Mouse (Mus musculus) forebrain, embryonic 15.5 days (tissue): ENCODE measurements around the gene Rxra. TPM values are rescaled to one million over a fixed set of nuclear protein-coding genes. Genes with fewer than 3 reads are reported as not detected.
A peak's percentile ranks its signal among the peaks of the same experiment; 100 is the strongest.

Experiments used
- ATAC-seq: fragments of 200-750 bp; cut with Nextera tagmentation; replicated peaks from 2 replicates; pipeline ENCODE4 v1.8.0; 2017; ENCODE audit warnings: mild to moderate bottlenecking, moderate TSS enrichment, moderate library complexity
- H3K27ac ChIP-seq: fragments of 300-500 bp; sonication (generic); replicated peaks from 2 replicates; pipeline ENCODE4 v1.5.1; 2015; ENCODE audit warnings: mild to moderate bottlenecking, inconsistent platforms
- H3K27me3 ChIP-seq: fragments of 300-500 bp; sonication (generic); 2 replicates; pipeline ENCODE4 v1.6.1; 2015; ENCODE audit warnings: inconsistent platforms
- H3K36me3 ChIP-seq: fragments of 300-500 bp; sonication (generic); 2 replicates; pipeline ENCODE4 v1.6.1; 2015; ENCODE audit warnings: mild to moderate bottlenecking, inconsistent platforms
- H3K4me1 ChIP-seq: fragments of 300-500 bp; sonication (generic); 2 replicates; pipeline ENCODE4 v1.6.1; 2015; ENCODE audit warnings: inconsistent platforms
- H3K4me2 ChIP-seq: fragments of 300-500 bp; sonication (generic); replicated peaks from 2 replicates; pipeline ENCODE4 v1.6.1; 2015; ENCODE audit warnings: mild to moderate bottlenecking, inconsistent platforms
- H3K4me3 ChIP-seq: fragments of 300-500 bp; sonication (generic); 2 replicates; pipeline ENCODE4 v1.5.1; 2015; ENCODE audit warnings: mild to moderate bottlenecking, inconsistent platforms
- H3K9ac ChIP-seq: fragments of 300-500 bp; sonication (generic); replicated peaks from 2 replicates; pipeline ENCODE4 v1.6.1; 2015; ENCODE audit warnings: mild to moderate bottlenecking, inconsistent platforms
- H3K9me3 ChIP-seq: fragments of 300-500 bp; sonication (generic); 2 replicates; pipeline ENCODE4 v1.6.1; 2016; ENCODE audit warnings: inconsistent platforms
- WGBS: fragments of 180-500 bp; shearing (Covaris S2); methylation state at CpG from one replicate; pipeline ENCODE4 v1.1.7; 2015; ENCODE audit warnings: mixed read lengths; 5-methylcytosine and 5-hydroxymethylcytosine counted together
- polyA plus RNA-seq: library from polyadenylated mRNA; unstranded; fragments of >200 nt; fragmentation: Nextera tagmentation; extraction: Ambion mirVana; gene quantifications from 2 replicates; pipeline ENCODE4 v1.2.1, GENCODE M21; 2015

The Rxra gene
- polyA plus RNA-seq, 1 experiment from 2014 or later, result 3.2 TPM

- H3K9me3 ChIP-seq, result no peaks in the 10 kb centered on the region
- H3K4me1 ChIP-seq, result peaks cover 6% of the 10 kb centered on the region
- no peaks in the 10 kb centered on the region for H3K36me3 ChIP-seq
- 58% methylated on average over 3 of the region's 3 CpGs for WGBS
- H3K9ac ChIP-seq, result no peak overlapping the region
- H3K27me3 ChIP-seq, result no peaks in the 10 kb centered on the region
- H3K4me3 ChIP-seq, result no peak overlapping the region
- no peak overlapping the region for H3K27ac ChIP-seq
- 0 out of 2 replicates have a peak, but pooled peaks have one; percentile 38 for ATAC-seq
- H3K4me2 ChIP-seq, result no peak overlapping the region
Measured at GRCm38 (mm10) chr2:27710871-27711382, 34.7 kb downstream of the Rxra start.

- Histone ChIP-seq H3K27ac (no peak overlapping the region), H3K36me3 (no peaks in the 10 kb centered on the region), H3K4me3 (no peak overlapping the region), H3K4me1 (peaks cover 6% of the 10 kb centered on the region), H3K9me3 (no peaks in the 10 kb centered on the region), H3K27me3 (no peaks in the 10 kb centered on the region), H3K4me2 (no peak overlapping the region), H3K9ac (no peak overlapping the region)
- WGBS, result 93% methylated on average over 5 of the region's 5 CpGs
- no peak for ATAC-seq
Measured at GRCm38 (mm10) chr2:27712626-27713025, 36.4 kb downstream of the Rxra start.

GRCm38 (mm10) chr2:27713378-27713777 lies 37.1 kb downstream of the Rxra start:
- H3K4me3 ChIP-seq, result no peak overlapping the region
- H3K4me1 ChIP-seq, result peaks cover 6% of the 10 kb centered on the region
- no peaks in the 10 kb centered on the region for H3K9me3 ChIP-seq
- WGBS, result 96% methylated on average over 3 of the region's 3 CpGs
- H3K4me2 ChIP-seq, result no peak overlapping the region
- no peaks in the 10 kb centered on the region for H3K36me3 ChIP-seq
- no peak overlapping the region for H3K27ac ChIP-seq
- ATAC-seq, result no peak
- no peaks in the 10 kb centered on the region for H3K27me3 ChIP-seq
- no peak overlapping the region for H3K9ac ChIP-seq

- no peaks in the 10 kb centered on the region for H3K9me3 ChIP-seq
- 88% methylated on average over 5 of the region's 5 CpGs for WGBS
- H3K4me3 ChIP-seq, result no peak overlapping the region
- peaks cover 6% of the 10 kb centered on the region for H3K4me1 ChIP-seq
- no peaks in the 10 kb centered on the region for H3K27me3 ChIP-seq
- H3K4me2 ChIP-seq, result no peak overlapping the region
- ATAC-seq, result no peak
- no peak overlapping the region for H3K27ac ChIP-seq
- H3K36me3 ChIP-seq, result no peaks in the 10 kb centered on the region
- no peak overlapping the region for H3K9ac ChIP-seq
Measured at GRCm38 (mm10) chr2:27714131-27714530, 37.9 kb downstream of the Rxra start.

- H3K27ac ChIP-seq, result no peak overlapping the region
- no peak overlapping the region for H3K4me3 ChIP-seq
- no peak overlapping the region for H3K9ac ChIP-seq
- no peaks in the 10 kb centered on the region for H3K9me3 ChIP-seq
- no peaks in the 10 kb centered on the region for H3K27me3 ChIP-seq
- H3K4me2 ChIP-seq, result no peak overlapping the region
- H3K36me3 ChIP-seq, result no peaks in the 10 kb centered on the region
- ATAC-seq, result no peak
- WGBS, result 85% methylated on average over 4 of the region's 4 CpGs
- peaks cover 6% of the 10 kb centered on the region for H3K4me1 ChIP-seq
Measured at GRCm38 (mm10) chr2:27715221-27715620, 39.0 kb downstream of the Rxra start.

GRCm38 (mm10) chr2:27716339-27716738 lies 40.1 kb downstream of the Rxra start:
- Histone ChIP-seq H3K4me2 (no peak overlapping the region), H3K4me3 (no peak overlapping the region), H3K27me3 (no peaks in the 10 kb centered on the region), H3K9me3 (no peaks in the 10 kb centered on the region), H3K4me1 (no peaks in the 10 kb centered on the region), H3K27ac (no peak overlapping the region), H3K36me3 (no peaks in the 10 kb centered on the region), H3K9ac (no peak overlapping the region)
- WGBS, result 86% methylated on average over 3 of the region's 3 CpGs
- ATAC-seq, result no peak

GRCm38 (mm10) chr2:27718191-27718590 lies 42.0 kb downstream of the Rxra start:
- Histone ChIP-seq H3K9ac (no peak overlapping the region), H3K36me3 (no peaks in the 10 kb centered on the region), H3K27ac (no peak overlapping the region), H3K9me3 (no peaks in the 10 kb centered on the region), H3K4me2 (no peak overlapping the region), H3K4me1 (no peaks in the 10 kb centered on the region), H3K4me3 (no peak overlapping the region), H3K27me3 (no peaks in the 10 kb centered on the region)
- no peak for ATAC-seq

- Histone ChIP-seq H3K4me1 (no peaks in the 10 kb centered on the region), H3K36me3 (no peaks in the 10 kb centered on the region), H3K27ac (no peak overlapping the region), H3K4me2 (no peak overlapping the region), H3K27me3 (no peaks in the 10 kb centered on the region), H3K9ac (no peak overlapping the region), H3K9me3 (no peaks in the 10 kb centered on the region), H3K4me3 (no peak overlapping the region)
- no peak for ATAC-seq
- WGBS, result 10% methylated on average over 10 of the region's 10 CpGs
Measured at GRCm38 (mm10) chr2:27719601-27720000, 43.4 kb downstream of the Rxra start.

GRCm38 (mm10) chr2:27721611-27722010 lies 45.4 kb downstream of the Rxra start:
- Histone ChIP-seq H3K27ac (no peak overlapping the region), H3K4me2 (no peak overlapping the region), H3K9ac (no peak overlapping the region), H3K36me3 (no peaks in the 10 kb centered on the region), H3K27me3 (no peaks in the 10 kb centered on the region), H3K4me1 (no peaks in the 10 kb centered on the region), H3K4me3 (no peak overlapping the region), H3K9me3 (no peaks in the 10 kb centered on the region)
- WGBS, result 97% methylated on average over 4 of the region's 4 CpGs
- no peak for ATAC-seq

GRCm38 (mm10) chr2:27724729-27725316 lies 48.6 kb downstream of the Rxra start:
- Histone ChIP-seq H3K4me3 (no peak overlapping the region), H3K27me3 (no peaks in the 10 kb centered on the region), H3K9ac (no peak overlapping the region), H3K36me3 (no peaks in the 10 kb centered on the region), H3K4me1 (no peaks in the 10 kb centered on the region), H3K4me2 (no peak overlapping the region), H3K9me3 (no peaks in the 10 kb centered on the region), H3K27ac (no peak overlapping the region)
- no peak for ATAC-seq
- WGBS, result 92% methylated on average over 9 of the region's 9 CpGs

- no peak for ATAC-seq
- Histone ChIP-seq H3K27me3 (no peaks in the 10 kb centered on the region), H3K27ac (no peak overlapping the region), H3K4me1 (peaks cover 7% of the 10 kb centered on the region), H3K4me3 (no peak overlapping the region), H3K36me3 (no peaks in the 10 kb centered on the region), H3K4me2 (no peak overlapping the region), H3K9me3 (no peaks in the 10 kb centered on the region), H3K9ac (no peak overlapping the region)
- WGBS, result 74% methylated on average over 14 of the region's 14 CpGs
Measured at GRCm38 (mm10) chr2:27727994-27728854, 52.0 kb downstream of the Rxra start.

- Histone ChIP-seq H3K27me3 (no peaks in the 10 kb centered on the region), H3K36me3 (no peaks in the 10 kb centered on the region), H3K4me2 (no peak overlapping the region), H3K4me1 (peaks cover 11% of the 10 kb centered on the region), H3K9me3 (no peaks in the 10 kb centered on the region), H3K4me3 (no peak overlapping the region), H3K9ac (no peak overlapping the region), H3K27ac (no peak overlapping the region)
- no peak for ATAC-seq
- WGBS, result 79% methylated on average over 4 of the region's 4 CpGs
Measured at GRCm38 (mm10) chr2:27729009-27729408, 52.8 kb downstream of the Rxra start.
